Comparison of ENCODE assay signal across 8 mouse cellular contexts in the genomic region with DNA sequence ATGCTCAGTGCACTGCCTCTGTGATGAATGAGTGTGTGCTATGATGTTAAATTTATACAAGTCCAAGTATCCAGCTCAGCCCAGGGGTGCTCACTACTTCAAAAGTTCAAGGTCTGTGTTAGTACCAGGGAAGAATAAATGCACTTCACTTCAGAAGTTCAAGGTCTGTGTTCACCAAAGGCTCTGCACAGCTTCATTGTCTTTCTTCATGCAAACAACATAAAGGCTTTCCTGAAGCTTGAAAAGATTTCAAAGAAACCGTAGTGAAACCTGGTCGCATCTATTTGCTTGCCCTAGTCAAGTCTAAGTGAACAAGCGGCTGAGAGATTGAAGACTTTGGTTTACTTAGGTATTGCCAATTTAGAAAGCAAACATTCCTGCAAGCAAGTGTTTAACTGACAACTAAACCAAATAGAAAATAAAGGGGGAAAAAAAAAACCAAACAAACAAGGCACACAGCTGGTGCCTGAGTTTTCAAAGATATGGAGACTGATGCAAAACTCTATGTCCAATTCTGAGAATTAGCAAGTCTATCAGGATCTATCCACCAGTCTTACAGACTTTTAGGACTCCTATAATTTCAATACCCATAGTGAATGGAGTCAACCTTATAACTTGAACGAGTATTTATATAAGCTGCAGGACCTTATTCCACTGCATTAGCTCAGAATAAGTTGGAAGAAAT. TPM values are rescaled to one million over a fixed set of nuclear protein-coding genes. Genes with fewer than 3 reads are reported as not detected.
DNase-seq lines count a peak whose midpoint lies in the region; ATAC-seq and TF ChIP-seq lines count a peak whose summit lies in the region.

No protein-coding gene starts in this region.

- H3K36me3 ChIP-seq in heart, embryonic 10.5 days = no peaks in the 10 kb centered on the region
- H3K36me3 ChIP-seq in E14TG2a.4 (ENCODE audit: insufficient read depth, low read length) (no peaks in the 10 kb centered on the region), macrophage (ENCODE audit: inconsistent target) (no peaks in the 10 kb centered on the region)
- H3K36me3 ChIP-seq in forebrain, embryonic 15.5 days = no peaks in the 10 kb centered on the region

- ATAC-seq in forebrain, embryonic 15.5 days (replicated peaks) = no peak

- H3K4me3 ChIP-seq in heart, embryonic 10.5 days = peak overlapping the region; percentile 83
- H3K4me3 ChIP-seq in E14TG2a.4 (replicated peaks; ENCODE audit: low read length) (peak overlapping the region; percentile 88), macrophage (ENCODE audit: inconsistent target) (peak overlapping the region; percentile 48)
- peak overlapping the region; percentile 59 for H3K4me3 ChIP-seq in forebrain, embryonic 15.5 days

- no peak for DNase-seq in heart, embryonic 10.5 days (ENCODE audit: low spot score)
- no peak for DNase-seq in heart, adult 8-10 months (ENCODE audit: low spot score)
- no peak for DNase-seq in right cerebral cortex, postnatal 10 days (ENCODE audit: low spot score in 2 of 2)
- DNase-seq in layer of hippocampus, adult 11-12 months (ENCODE audit: low spot score) = no peak
- DNase-seq in right cerebral cortex, postnatal 36 days (ENCODE audit: low spot score in 2 of 2) = no peak

- H3K79me2 ChIP-seq in macrophage (ENCODE audit: inconsistent target) = peaks cover 44% of the 10 kb centered on the region; the same call in 1 of the 2 replicates

- no peak for TF ChIP-seq CTCF in E14TG2a.4 (conservative IDR thresholded peaks at IDR 0.05; ENCODE audit: low read length)

- H3K9ac ChIP-seq in forebrain, embryonic 15.5 days (replicated peaks) = peak overlapping the region; percentile 64

- no peak overlapping the region for H3K27ac ChIP-seq in heart, embryonic 10.5 days
- H3K27ac ChIP-seq in forebrain, embryonic 15.5 days (replicated peaks) = no peak overlapping the region
- no peak overlapping the region for H3K27ac ChIP-seq in macrophage

- peak overlapping the region; percentile 87 for H3K4me2 ChIP-seq in forebrain, embryonic 15.5 days (replicated peaks)

- no peaks in the 10 kb centered on the region for H3K27me3 ChIP-seq in heart, embryonic 10.5 days (ENCODE audit: insufficient read depth, poor library complexity, severe bottlenecking)
- H3K27me3 ChIP-seq in E14TG2a.4 (ENCODE audit: insufficient read depth, low read length) = no peaks in the 10 kb centered on the region
- no peaks in the 10 kb centered on the region for H3K27me3 ChIP-seq in forebrain, embryonic 15.5 days

- no peaks in the 10 kb centered on the region for H3K9me3 ChIP-seq in heart, embryonic 10.5 days
- no peaks in the 10 kb centered on the region for H3K9me3 ChIP-seq in E14TG2a.4 (ENCODE audit: low read length)
- no peaks in the 10 kb centered on the region for H3K9me3 ChIP-seq in forebrain, embryonic 15.5 days

- peaks cover 25% of the 10 kb centered on the region for H3K4me1 ChIP-seq in heart, embryonic 10.5 days
- H3K4me1 ChIP-seq in E14TG2a.4 (replicated peaks; ENCODE audit: low read depth, low read length) = peaks cover 48% of the 10 kb centered on the region
- peaks cover 27% of the 10 kb centered on the region for H3K4me1 ChIP-seq in forebrain, embryonic 15.5 days

- WGBS in heart, embryonic 10.5 days = 76% methylated on average over 4 of the region's 4 CpGs
- 41% methylated on average over 4 of the region's 4 CpGs for whole genome bisulfite sequencing in forebrain, embryonic 15.5 days
- WGBS in macrophage (ENCODE audit: missing documents) = 48% methylated on average over 3 of the region's 4 CpGs

RNA-seq across cellular contexts. Expression of gene Tapt1, which starts 1.4 kb away (rescaled TPM):
- polyA plus RNA-seq in heart, embryonic 10.5 days (2016; fragmentation: Nextera tagmentation; extraction: Ambion mirVana) = 25.8 and 29.1 TPM in 2 replicates
- 10 to 100 TPM; 17.6 to 26.4 (median 18.3) TPM for total RNA-seq in heart, adult 8-10 months (2022)
- polyA plus RNA-seq in forebrain, embryonic 15.5 days (2015; fragmentation: Nextera tagmentation; extraction: Ambion mirVana) = 25.8 and 25.9 TPM in 2 replicates
- 10 to 100 TPM; 26.6 to 64.4 (median 47.6) TPM for total RNA-seq in macrophage (2018; cell fraction: chromatin; rRNA removed)
- total RNA-seq in macrophage (2018; cell fraction: cytosol; rRNA removed) = 10 to 100 TPM; 14.7 to 21.1 (median 17.2) TPM
- total RNA-seq in macrophage (2018; cell fraction: nucleus; rRNA removed) = 10 to 100 TPM; 20.0 to 54.3 (median 34.3) TPM
- 13.4 to 19.0 TPM (median 14.0 TPM) in 3 replicates for polyA plus RNA-seq in macrophage (2018)
